In genomic region chr2:129240726-129241432, GRCm38 (mm10) we compare ENCODE assay signal across 11 mouse cellular contexts. TPM values are rescaled to one million over a fixed set of nuclear protein-coding genes. Genes with fewer than 3 reads are reported as not detected.
DNase-seq lines count a peak whose midpoint lies in the region; ATAC-seq and TF ChIP-seq lines count a peak whose summit lies in the region.
"Had no signal": no experiment of that assay in that cellular context is flagged by ENCODE, and none has a peak within 500 bp of the region (broad histone marks: within the 10 kb centered on the region; RNA-seq: fewer than 3 reads in every experiment).

No protein-coding gene starts in this region.

- H3K27me3 ChIP-seq in intestine, embryonic 15.5 days (replicated peaks): no peaks in the 10 kb centered on the region
- H3K27me3 ChIP-seq in intestine, postnatal 0 days (replicated peaks; ENCODE audit: control insufficient read depth, insufficient read depth, low read length): no peaks in the 10 kb centered on the region
- H3K27me3 ChIP-seq in erythroblast, embryonic 14.5 days (ENCODE audit: control insufficient read depth): no peaks in the 10 kb centered on the region
- no peaks in the 10 kb centered on the region for H3K27me3 ChIP-seq in liver, postnatal 0 days (ENCODE audit: insufficient read depth, low read length)
- H3K27me3 ChIP-seq in hindbrain, embryonic 16.5 days (replicated peaks; ENCODE audit: control insufficient read depth, insufficient read depth, low read length): no peaks in the 10 kb centered on the region
- H3K27me3 ChIP-seq: forebrain, embryonic 15.5 days had no signal

- H3K27ac ChIP-seq in intestine, embryonic 15.5 days: no peak overlapping the region
- H3K27ac ChIP-seq in intestine, postnatal 0 days (ENCODE audit: low read depth, low read length): no peak overlapping the region
- peak overlapping the region; percentile 30; the same call in 1 of the 2 replicates for H3K27ac ChIP-seq in liver, postnatal 0 days (ENCODE audit: low read depth)
- no peak overlapping the region for H3K27ac ChIP-seq in hindbrain, embryonic 16.5 days (ENCODE audit: low read depth, low read length)
- H3K27ac ChIP-seq: forebrain, embryonic 15.5 days had no signal

- peaks cover 12% of the 10 kb centered on the region; the same call in 1 of the 2 replicates for H3K4me1 ChIP-seq in intestine, embryonic 15.5 days (replicated peaks)
- peaks cover 5% of the 10 kb centered on the region; the same call in 1 of the 2 replicates for H3K4me1 ChIP-seq in intestine, postnatal 0 days (replicated peaks; ENCODE audit: control insufficient read depth, insufficient read depth, low read length)
- H3K4me1 ChIP-seq in erythroblast, embryonic 14.5 days (ENCODE audit: control insufficient read depth): peaks cover 79% of the 10 kb centered on the region
- peaks cover 35% of the 10 kb centered on the region for H3K4me1 ChIP-seq in liver, postnatal 0 days (ENCODE audit: insufficient read depth)
- no peaks in the 10 kb centered on the region for H3K4me1 ChIP-seq in hindbrain, embryonic 16.5 days (ENCODE audit: control insufficient read depth, insufficient read depth, low read depth, low read length)
- H3K4me1 ChIP-seq: forebrain, embryonic 15.5 days had no signal

- H3K4me2 ChIP-seq in intestine, embryonic 15.5 days (replicated peaks): no peak overlapping the region
- H3K4me2 ChIP-seq in intestine, postnatal 0 days (replicated peaks; ENCODE audit: low read depth): no peak overlapping the region
- no peak overlapping the region for H3K4me2 ChIP-seq in liver, postnatal 0 days (ENCODE audit: low read depth, low read length)
- no peak overlapping the region for H3K4me2 ChIP-seq in hindbrain, embryonic 16.5 days (ENCODE audit: low read length)
- H3K4me2 ChIP-seq: forebrain, embryonic 15.5 days had no signal

- H3K9ac ChIP-seq in intestine, embryonic 15.5 days: no peak overlapping the region
- no peak overlapping the region for H3K9ac ChIP-seq in intestine, postnatal 0 days (ENCODE audit: low read depth, low read length)
- 0 out of 2 replicates have a peak overlapping the region, but pooled peaks have one; percentile 1 for H3K9ac ChIP-seq in liver, postnatal 0 days (replicated peaks)
- H3K9ac ChIP-seq in hindbrain, embryonic 16.5 days (ENCODE audit: low read depth, low read length): no peak overlapping the region
- H3K9ac ChIP-seq: forebrain, embryonic 15.5 days had no signal

- no peak for TF ChIP-seq CTCF in intestine, postnatal 0 days (IDR thresholded peaks at IDR 0.05; ENCODE audit: low read depth)
- TF ChIP-seq CTCF in liver, postnatal 0 days (IDR thresholded peaks at IDR 0.05; ENCODE audit: low read depth): no peak

- H3K4me3 ChIP-seq in intestine, embryonic 15.5 days (replicated peaks): no peak overlapping the region
- H3K4me3 ChIP-seq in intestine, postnatal 0 days (ENCODE audit: low read depth, low read length): no peak overlapping the region
- peak overlapping the region; percentile 21 for H3K4me3 ChIP-seq in erythroblast, embryonic 14.5 days (replicated peaks)
- no peak overlapping the region for H3K4me3 ChIP-seq in liver, postnatal 0 days (ENCODE audit: low read depth, low read length)
- H3K4me3 ChIP-seq in hindbrain, embryonic 16.5 days (ENCODE audit: low read length): no peak overlapping the region
- H3K4me3 ChIP-seq: forebrain, embryonic 15.5 days had no signal

- no peaks in the 10 kb centered on the region for H3K9me3 ChIP-seq in intestine, embryonic 15.5 days
- no peaks in the 10 kb centered on the region for H3K9me3 ChIP-seq in intestine, postnatal 0 days (ENCODE audit: control insufficient read depth)
- H3K9me3 ChIP-seq in erythroblast, embryonic 14.5 days (ENCODE audit: control insufficient read depth, low read length): peaks cover 3% of the 10 kb centered on the region; the same call in 1 of the 2 replicates
- H3K9me3 ChIP-seq in liver, postnatal 0 days (ENCODE audit: low read length): no peaks in the 10 kb centered on the region; the same call in 1 of the 2 replicates
- H3K9me3 ChIP-seq in hindbrain, embryonic 16.5 days (ENCODE audit: control insufficient read depth, low read length): no peaks in the 10 kb centered on the region
- H3K9me3 ChIP-seq: forebrain, embryonic 15.5 days had no signal

- peak; percentile 44; the same call in 1 of the 2 replicates for ATAC-seq in intestine, embryonic 15.5 days
- ATAC-seq in intestine, postnatal 0 days: no peak
- ATAC-seq in liver, postnatal 0 days: peak; percentile 35
- ATAC-seq in hindbrain, embryonic 16.5 days: no peak
- ATAC-seq in monocyte, adult 5-6 weeks (replicated peaks; ENCODE audit: insufficient number of reproducible peaks, low FRiP score, low TSS enrichment, poor library complexity, severe bottlenecking): no peak
- ATAC-seq: forebrain, embryonic 15.5 days; inflammation-experienced regulatory T-cells, adult 6 months had no signal

- DNase-seq in ovary, postnatal 36 days (ENCODE audit: low spot score): peak; percentile 29
- no peak for DNase-seq in ovary, postnatal 10 days (ENCODE audit: low spot score)
- no peak for DNase-seq in liver, postnatal 0 days
- DNase-seq: thymus, adult 2 months had no signal

- no peak for TF ChIP-seq EP300 in liver, postnatal 0 days (IDR thresholded peaks at IDR 0.05; ENCODE audit: low read depth)

- WGBS in intestine, embryonic 15.5 days: 58% methylated on average over 9 of the region's 9 CpGs
- WGBS in intestine, postnatal 0 days: 64% methylated on average over 9 of the region's 9 CpGs
- 67% methylated on average over 9 of the region's 9 CpGs for whole genome bisulfite sequencing in liver, postnatal 0 days (ENCODE audit: insufficient replicate concordance)
- 66% methylated on average over 9 of the region's 9 CpGs for WGBS in hindbrain, embryonic 16.5 days

- H3K36me3 ChIP-seq in intestine, embryonic 15.5 days: no peaks in the 10 kb centered on the region
- H3K36me3 ChIP-seq in intestine, postnatal 0 days (ENCODE audit: control insufficient read depth, insufficient read depth): no peaks in the 10 kb centered on the region
- H3K36me3 ChIP-seq in erythroblast, embryonic 14.5 days (ENCODE audit: control insufficient read depth): peaks cover 9% of the 10 kb centered on the region; the same call in 1 of the 2 replicates
- H3K36me3 ChIP-seq in liver, postnatal 0 days (replicated peaks; ENCODE audit: insufficient read depth, low read length): no peaks in the 10 kb centered on the region
- H3K36me3 ChIP-seq in hindbrain, embryonic 16.5 days (ENCODE audit: control insufficient read depth, insufficient read depth, low read length): no peaks in the 10 kb centered on the region
- H3K36me3 ChIP-seq: forebrain, embryonic 15.5 days had no signal

RNA-seq across cellular contexts. Expression of gene Slc20a1, which starts 42.3 kb away (rescaled TPM):
- polyA plus RNA-seq in intestine, embryonic 15.5 days (2015; fragmentation: Nextera tagmentation; extraction: Ambion mirVana): 33.6 and 35.4 TPM in 2 replicates
- polyA plus RNA-seq in intestine, postnatal 0 days (2015; fragmentation: Nextera tagmentation; extraction: Ambion mirVana): 14.4 and 16.0 TPM in 2 replicates
- 13.6 and 18.4 TPM in 2 replicates for polyA plus RNA-seq in erythroblast, embryonic 14.5 days (2012)
- polyA plus RNA-seq in liver, postnatal 0 days (2015; fragmentation: Nextera tagmentation; extraction: Ambion mirVana): 20.2 and 24.9 TPM in 2 replicates
- polyA plus RNA-seq in hindbrain, embryonic 16.5 days (2015; fragmentation: Nextera tagmentation; extraction: Ambion mirVana): 53.2 and 55.6 TPM in 2 replicates
- 139 to 316 TPM (median 186 TPM) in 3 replicates for total RNA-seq in monocyte, adult 5-6 weeks (2017)

RNA-seq across cellular contexts. Expression of gene Ckap2l, which starts 56.1 kb away (rescaled TPM):
- polyA plus RNA-seq in intestine, embryonic 15.5 days (2015; fragmentation: Nextera tagmentation; extraction: Ambion mirVana): 34.2 and 35.8 TPM in 2 replicates
- polyA plus RNA-seq in intestine, postnatal 0 days (2015; fragmentation: Nextera tagmentation; extraction: Ambion mirVana): 9.2 and 11.0 TPM in 2 replicates
- polyA plus RNA-seq in erythroblast, embryonic 14.5 days (2012): 3.9 and 5.0 TPM in 2 replicates
- polyA plus RNA-seq in liver, postnatal 0 days (2015; fragmentation: Nextera tagmentation; extraction: Ambion mirVana): 12.3 and 13.2 TPM in 2 replicates
- polyA plus RNA-seq in hindbrain, embryonic 16.5 days (2015; fragmentation: Nextera tagmentation; extraction: Ambion mirVana): 9.7 and 13.3 TPM in 2 replicates
- 1.2 to 2.8 TPM (median 2.0 TPM) in 3 replicates for total RNA-seq in monocyte, adult 5-6 weeks (2017)

Comparison
In these comparisons a context has a peak if more than half of its experiments do, and no peak if none do; other contexts are left out.
1. ATAC-seq: peak in intestine, embryonic 15.5 days (single experiment) and liver, postnatal 0 days (single experiment); none in intestine, postnatal 0 days (single experiment), hindbrain, embryonic 16.5 days (single experiment) and monocyte, adult 5-6 weeks (single experiment).